ENCODE assay signal across 10 mouse cellular contexts in the genomic region with DNA sequence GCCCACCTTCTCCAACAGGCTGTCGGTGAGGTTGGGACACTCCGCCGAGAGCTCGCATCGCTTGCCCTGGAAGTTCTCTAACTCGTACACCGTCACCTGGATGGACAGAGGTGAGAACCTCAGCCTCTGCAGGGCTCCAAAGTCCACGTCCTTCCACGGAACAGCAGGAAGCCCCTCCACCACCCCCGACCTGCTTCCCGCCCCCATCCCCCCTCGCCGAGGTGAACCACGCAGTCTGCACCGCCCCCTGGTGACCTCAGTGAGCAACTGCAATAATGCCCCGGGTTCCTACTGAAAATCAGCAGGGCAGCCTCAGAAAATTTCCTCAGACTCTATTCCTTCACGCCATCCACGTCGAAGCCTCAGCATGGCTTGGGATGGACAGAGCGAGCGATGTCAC. TPM values are rescaled to one million over a fixed set of nuclear protein-coding genes. Genes with fewer than 3 reads are reported as not detected.
DNase-seq lines count a peak whose midpoint lies in the region; ATAC-seq lines count a peak whose summit lies in the region.
"Had no signal": no experiment of that assay in that cellular context is flagged by ENCODE, and none has a peak within 500 bp of the region (broad histone marks: within the 10 kb centered on the region; RNA-seq: fewer than 3 reads in every experiment).

No protein-coding gene starts in this region.

- H3K36me3 ChIP-seq in forebrain, embryonic 13.5 days (ENCODE audit: poor library complexity, severe bottlenecking), result no peaks in the 10 kb centered on the region
- H3K36me3 ChIP-seq in neural tube, embryonic 13.5 days, result no peaks in the 10 kb centered on the region

- H3K9me3 ChIP-seq in forebrain, embryonic 13.5 days (replicated peaks), result no peaks in the 10 kb centered on the region
- no peaks in the 10 kb centered on the region for H3K9me3 ChIP-seq in neural tube, embryonic 13.5 days

- H3K4me3 ChIP-seq in forebrain, embryonic 13.5 days, result no peak overlapping the region
- no peak overlapping the region for H3K4me3 ChIP-seq in neural tube, embryonic 13.5 days

- no peak overlapping the region for H3K9ac ChIP-seq in forebrain, embryonic 13.5 days
- H3K9ac ChIP-seq in neural tube, embryonic 13.5 days, result no peak overlapping the region

- WGBS in forebrain, embryonic 13.5 days, result 14% methylated on average over 21 of the region's 21 CpGs
- WGBS in neural tube, embryonic 13.5 days, result 23% methylated on average over 21 of the region's 21 CpGs

- no peaks in the 10 kb centered on the region for H3K4me1 ChIP-seq in forebrain, embryonic 13.5 days
- H3K4me1 ChIP-seq in neural tube, embryonic 13.5 days (replicated peaks), result 0 out of 2 replicates have a peak, but pooled peaks cover 5% of the 10 kb centered on the region

- DNase-seq in adrenal gland, postnatal 14 days, result peak; percentile 65
- DNase-seq in adrenal gland, adult 2 months, result no peak
- DNase-seq in ovary, postnatal 14 days (ENCODE audit: low spot score), result peak; percentile 33
- DNase-seq in ovary, postnatal 10 days (ENCODE audit: low spot score), result no peak
- DNase-seq in kidney, postnatal 4 days, result peak; percentile 71 to 73
- no peak for DNase-seq in frontal cortex, postnatal 10 days (ENCODE audit: low spot score in 2 of 2)

- H3K4me2 ChIP-seq in forebrain, embryonic 13.5 days, result peak overlapping the region; percentile 45
- H3K4me2 ChIP-seq in neural tube, embryonic 13.5 days, result peak overlapping the region; percentile 14; the same call in 1 of the 2 replicates

- no peak for ATAC-seq in forebrain, embryonic 13.5 days
- ATAC-seq in neural tube, embryonic 13.5 days (ENCODE audit: low read depth), result no peak

- no peak overlapping the region for H3K27ac ChIP-seq in forebrain, embryonic 13.5 days
- no peak overlapping the region for H3K27ac ChIP-seq in neural tube, embryonic 13.5 days (replicated peaks)

- no peaks in the 10 kb centered on the region for H3K27me3 ChIP-seq in forebrain, embryonic 13.5 days
- H3K27me3 ChIP-seq in neural tube, embryonic 13.5 days, result 0 out of 2 replicates have a peak, but pooled peaks cover 4% of the 10 kb centered on the region

RNA-seq across cellular contexts. Expression of a gene that starts 1.6 kb away (rescaled TPM):
- 1.4 and 2.2 TPM in 2 replicates for total RNA-seq in adrenal gland, postnatal 14 days (2021)
- total RNA-seq in adrenal gland, adult 2 months (2021), result under 1 TPM; 0.23 to 0.31 TPM
- 0.91 and 1.9 TPM in 2 replicates for polyA plus RNA-seq in adrenal gland, adult 2 months (2012; rRNA removed)
- 0.57 and 0.65 TPM in 2 replicates for polyA plus RNA-seq in forebrain, embryonic 13.5 days (2015; fragmentation: Nextera tagmentation; extraction: Ambion mirVana)
- polyA plus RNA-seq in neural tube, embryonic 13.5 days (2015; fragmentation: Nextera tagmentation; extraction: Ambion mirVana), result 0.96 and 1.1 TPM in 2 replicates
- total RNA-seq: neutrophil, adult 5-6 weeks had no signal

RNA-seq across cellular contexts. Expression of a gene that starts 9.9 kb away (rescaled TPM):
- total RNA-seq in adrenal gland, postnatal 14 days (2021), result not detected in 2 replicates
- not detected for total RNA-seq in adrenal gland, adult 2 months (2021)
- polyA plus RNA-seq in adrenal gland, adult 2 months (2012; rRNA removed), result not detected in 2 replicates
- polyA plus RNA-seq in forebrain, embryonic 13.5 days (2015; fragmentation: Nextera tagmentation; extraction: Ambion mirVana), result not detected in 2 replicates
- polyA plus RNA-seq in neural tube, embryonic 13.5 days (2015; fragmentation: Nextera tagmentation; extraction: Ambion mirVana), result not detected in 2 replicates
- total RNA-seq: neutrophil, adult 5-6 weeks had no signal
- polyA plus RNA-seq: frontal cortex, adult 2 months had no signal

Comparison
In these comparisons a context has a peak if more than half of its experiments do, and no peak if none do; other contexts are left out.
1. DNase-seq: peak in adrenal gland, postnatal 14 days (single experiment), ovary, postnatal 14 days (single experiment) and kidney, postnatal 4 days (2 of 2); none in adrenal gland, adult 2 months (single experiment), ovary, postnatal 10 days (single experiment) and frontal cortex, postnatal 10 days (0 of 2).